Comparison of ENCODE assay signal across 8 mouse cellular contexts in genomic region chr12:112473777-112474176, GRCm38 (mm10). TPM values are rescaled to one million over a fixed set of nuclear protein-coding genes. Genes with fewer than 3 reads are reported as not detected.
A peak's percentile ranks its signal among the peaks of the same experiment; 100 is the strongest.
DNase-seq lines count a peak whose midpoint lies in the region; ATAC-seq and TF ChIP-seq lines count a peak whose summit lies in the region.

No protein-coding gene starts in this region.

- no peak overlapping the region for H3K9ac ChIP-seq in heart, adult 2 months (ENCODE audit: low read depth, low read length)
- H3K9ac ChIP-seq in kidney, embryonic 14.5 days (ENCODE audit: low read depth, low read length), result no peak overlapping the region
- no peak overlapping the region for H3K9ac ChIP-seq in limb, embryonic 13.5 days
- H3K9ac ChIP-seq in stomach, embryonic 14.5 days (replicated peaks; ENCODE audit: low read depth, low read length), result no peak overlapping the region

- DNase-seq in CD4-positive, CD25-positive, alpha-beta regulatory T cell, adult 2 months (ENCODE audit: low read depth, low spot score), result peak; percentile 77
- DNase-seq in embryonic facial prominence, embryonic 10.5 days (ENCODE audit: low spot score), result peak; percentile 87
- peak; percentile 84 to 89 for DNase-seq in heart, adult 2 months
- DNase-seq in neural tube, embryonic 10.5 days (ENCODE audit: extremely low spot score, low spot score), result peak; percentile 91

- TF ChIP-seq POLR2A in heart, adult 2 months (IDR thresholded peaks at IDR 0.05; ENCODE audit: insufficient read depth, low read depth, low read length), result no peak

- no peaks in the 10 kb centered on the region for H3K79me2 ChIP-seq in heart, adult 2 months (replicated peaks; ENCODE audit: control insufficient read depth, insufficient read depth, low read length)

- WGBS in embryonic facial prominence, embryonic 10.5 days, result 19% methylated on average over 9 of the region's 9 CpGs
- WGBS in heart, adult 2 months, result 14% methylated on average over 9 of the region's 9 CpGs
- whole genome bisulfite sequencing in kidney, embryonic 14.5 days, result 13% methylated on average over 9 of the region's 9 CpGs
- 11% methylated on average over 9 of the region's 9 CpGs for WGBS in limb, embryonic 13.5 days
- 26% methylated on average over 9 of the region's 9 CpGs for WGBS in stomach, embryonic 14.5 days

- no peaks in the 10 kb centered on the region for H3K9me3 ChIP-seq in embryonic facial prominence, embryonic 10.5 days
- H3K9me3 ChIP-seq in kidney, embryonic 14.5 days (ENCODE audit: control insufficient read depth, low read length), result no peaks in the 10 kb centered on the region
- no peaks in the 10 kb centered on the region for H3K9me3 ChIP-seq in limb, embryonic 13.5 days
- H3K9me3 ChIP-seq in stomach, embryonic 14.5 days (ENCODE audit: control insufficient read depth, low read depth, low read length), result no peaks in the 10 kb centered on the region

- peak; percentile 92 for TF ChIP-seq EP300 in heart, adult 2 months (IDR thresholded peaks at IDR 0.05; ENCODE audit: insufficient read depth, low read depth, low read length)

- H3K4me2 ChIP-seq in kidney, embryonic 14.5 days (replicated peaks; ENCODE audit: low read depth, low read length), result no peak overlapping the region
- H3K4me2 ChIP-seq in limb, embryonic 13.5 days (replicated peaks), result no peak overlapping the region
- H3K4me2 ChIP-seq in stomach, embryonic 14.5 days (replicated peaks; ENCODE audit: low read depth, low read length), result no peak overlapping the region

- TF ChIP-seq CTCF in heart, adult 2 months (IDR thresholded peaks at IDR 0.05), result peak; percentile 99

- peaks cover 59% of the 10 kb centered on the region for H3K27me3 ChIP-seq in embryonic facial prominence, embryonic 10.5 days (replicated peaks; ENCODE audit: low read depth, poor library complexity, severe bottlenecking)
- H3K27me3 ChIP-seq in heart, adult 2 months (ENCODE audit: control insufficient read depth, insufficient read depth, low read length), result no peaks in the 10 kb centered on the region
- H3K27me3 ChIP-seq in kidney, embryonic 14.5 days (ENCODE audit: control insufficient read depth, insufficient read depth, low read length), result peaks cover 38% of the 10 kb centered on the region
- peaks cover 65% of the 10 kb centered on the region for H3K27me3 ChIP-seq in limb, embryonic 13.5 days
- no peaks in the 10 kb centered on the region for H3K27me3 ChIP-seq in stomach, embryonic 14.5 days (ENCODE audit: control insufficient read depth, insufficient read depth, low read length)

- H3K4me3 ChIP-seq in embryonic facial prominence, embryonic 10.5 days, result no peak overlapping the region
- no peak overlapping the region for H3K4me3 ChIP-seq in heart, adult 2 months
- no peak overlapping the region for H3K4me3 ChIP-seq in kidney, embryonic 14.5 days (ENCODE audit: low read length)
- H3K4me3 ChIP-seq in limb, embryonic 13.5 days, result no peak overlapping the region
- H3K4me3 ChIP-seq in stomach, embryonic 14.5 days (ENCODE audit: low read depth, low read length), result no peak overlapping the region

- peaks cover 17% of the 10 kb centered on the region for H3K4me1 ChIP-seq in embryonic facial prominence, embryonic 10.5 days
- no peaks in the 10 kb centered on the region for H3K4me1 ChIP-seq in heart, adult 2 months (ENCODE audit: control insufficient read depth, insufficient read depth, low read length)
- no peaks in the 10 kb centered on the region for H3K4me1 ChIP-seq in kidney, embryonic 14.5 days (ENCODE audit: control insufficient read depth, insufficient read depth, low read length)
- H3K4me1 ChIP-seq in limb, embryonic 13.5 days, result peaks cover 12% of the 10 kb centered on the region
- H3K4me1 ChIP-seq in stomach, embryonic 14.5 days (ENCODE audit: control insufficient read depth, insufficient read depth, low read length), result no peaks in the 10 kb centered on the region

- no peak overlapping the region for H3K27ac ChIP-seq in embryonic facial prominence, embryonic 10.5 days (replicated peaks)
- H3K27ac ChIP-seq in heart, adult 2 months, result no peak overlapping the region
- H3K27ac ChIP-seq in kidney, embryonic 14.5 days (ENCODE audit: low read depth, low read length), result no peak overlapping the region
- H3K27ac ChIP-seq in limb, embryonic 13.5 days, result no peak overlapping the region
- H3K27ac ChIP-seq in stomach, embryonic 14.5 days (ENCODE audit: low read length), result no peak overlapping the region

- no peaks in the 10 kb centered on the region for H3K36me3 ChIP-seq in embryonic facial prominence, embryonic 10.5 days (replicated peaks)
- H3K36me3 ChIP-seq in heart, adult 2 months (ENCODE audit: control insufficient read depth, insufficient read depth, low read length), result no peaks in the 10 kb centered on the region
- H3K36me3 ChIP-seq in kidney, embryonic 14.5 days (ENCODE audit: control insufficient read depth, insufficient read depth, low read length), result no peaks in the 10 kb centered on the region
- H3K36me3 ChIP-seq in limb, embryonic 13.5 days, result no peaks in the 10 kb centered on the region
- H3K36me3 ChIP-seq in stomach, embryonic 14.5 days (ENCODE audit: control insufficient read depth, insufficient read depth, low read length), result no peaks in the 10 kb centered on the region

- ATAC-seq in CD4-positive, CD25-positive, alpha-beta regulatory T cell, adult 4 months, result no peak
- ATAC-seq in kidney, embryonic 14.5 days (ENCODE audit: low FRiP score, low TSS enrichment), result peak; percentile 75
- peak; percentile 77 for ATAC-seq in limb, embryonic 13.5 days (ENCODE audit: low FRiP score, low read depth)
- ATAC-seq in stomach, embryonic 14.5 days (ENCODE audit: insufficient number of reproducible peaks, insufficient read depth, low FRiP score, low read depth), result peak; percentile 76; the same call in 1 of the 2 replicates

- intact Hi-C loops in heart, adult 2 months (cut with DNase I), result loop anchor here (1.0 kb wide), 4 partner anchors 62 to 360 kb away; no protein-coding TSS in a partner anchor

RNA-seq across cellular contexts. Expression of gene A530016L24Rik, which starts 15.5 kb away (rescaled TPM):
- not detected for polyA plus RNA-seq in CD4-positive, CD25-positive, alpha-beta regulatory T cell, adult 4 months (2017; shearing (Covaris generic))
- not detected in 2 replicates for polyA plus RNA-seq in embryonic facial prominence, embryonic 10.5 days (2016; fragmentation: Nextera tagmentation; extraction: Ambion mirVana)
- total RNA-seq in heart, adult 2 months (2021), result 10 to 100 TPM; 34.7 to 38.6 TPM
- 52.9 and 63.1 TPM in 2 replicates for polyA plus RNA-seq in heart, adult 2 months (2012; rRNA removed)
- 0.08 and 0.40 TPM in 2 replicates for polyA plus RNA-seq in kidney, embryonic 14.5 days (2014; fragmentation: Nextera tagmentation; extraction: Ambion mirVana)
- polyA plus RNA-seq in limb, embryonic 13.5 days (2015; fragmentation: Nextera tagmentation; extraction: Ambion mirVana), result 0.41 and 0.64 TPM in 2 replicates
- 0.27 and 0.30 TPM in 2 replicates for polyA plus RNA-seq in stomach, embryonic 14.5 days (2014; fragmentation: Nextera tagmentation; extraction: Ambion mirVana)

RNA-seq across cellular contexts. Expression of gene Tmem179, which starts 42.8 kb away (rescaled TPM):
- not detected for polyA plus RNA-seq in CD4-positive, CD25-positive, alpha-beta regulatory T cell, adult 4 months (2017; shearing (Covaris generic))
- 1.5 and 1.6 TPM in 2 replicates for polyA plus RNA-seq in embryonic facial prominence, embryonic 10.5 days (2016; fragmentation: Nextera tagmentation; extraction: Ambion mirVana)
- total RNA-seq in heart, adult 2 months (2021), result not detected
- 0.44 and 0.62 TPM in 2 replicates for polyA plus RNA-seq in heart, adult 2 months (2012; rRNA removed)
- 0.16 and 0.57 TPM in 2 replicates for polyA plus RNA-seq in kidney, embryonic 14.5 days (2014; fragmentation: Nextera tagmentation; extraction: Ambion mirVana)
- polyA plus RNA-seq in limb, embryonic 13.5 days (2015; fragmentation: Nextera tagmentation; extraction: Ambion mirVana), result 0.28 and 0.66 TPM in 2 replicates
- polyA plus RNA-seq in stomach, embryonic 14.5 days (2014; fragmentation: Nextera tagmentation; extraction: Ambion mirVana), result 2.1 and 2.7 TPM in 2 replicates

Comparison
In these comparisons a context has a peak if more than half of its experiments do, and no peak if none do; other contexts are left out.
1. RNA of gene A530016L24Rik, which starts 15.5 kb away (polyA plus RNA-seq): 52.9 to 63.1 TPM in heart, adult 2 months; 0.41 to 0.64 TPM in limb, embryonic 13.5 days, 0.27 to 0.30 TPM in stomach, embryonic 14.5 days, 0.08 to 0.40 TPM in kidney, embryonic 14.5 days, not detected in embryonic facial prominence, embryonic 10.5 days and not detected in CD4-positive, CD25-positive, alpha-beta regulatory T cell, adult 4 months; every median in the first group is over 10 times any median in the second.
2. Peak in every context shown above with its lines, with median percentiles within 50 percentile points of each other: DNase-seq.